Mouse (Mus musculus) layer of hippocampus, postnatal 36 days (tissue): Measurements from ENCODE around the gene Kcnk10. TPM values are rescaled to one million over a fixed set of nuclear protein-coding genes. Genes with fewer than 3 reads are reported as not detected.

Experiments
- DNase-seq, 2 experiments: peaks; one replicate each; pipeline ENCODE4 v3.0.0; 2022
- total RNA-seq, 2 experiments: library from RNA; stranded (reverse); gene quantifications; 2 replicates each; pipeline ENCODE4 v1.2.3; 2021

Kcnk10 gene
- total RNA-seq, 2 experiments from 2014 or later = 17.5 to 18.2 TPM

DNA sequence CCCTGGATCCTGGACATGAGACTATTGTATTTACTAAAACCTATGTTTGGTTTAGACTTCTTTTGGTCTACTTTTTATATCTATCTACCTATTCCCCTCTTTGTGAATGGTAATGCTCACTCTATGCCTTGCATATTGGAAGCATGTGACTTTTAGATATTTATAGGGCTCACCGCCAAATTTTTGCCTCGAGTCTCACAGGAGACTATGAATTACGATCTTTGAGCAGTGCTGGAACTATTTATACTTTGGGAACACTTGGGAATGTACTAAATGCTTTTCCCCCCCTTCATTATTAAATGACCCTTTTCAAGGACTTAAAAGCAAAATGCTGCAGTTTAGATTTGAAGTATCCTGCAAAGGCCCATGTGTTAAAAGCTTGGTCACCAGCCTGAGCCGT is 181.5 kb downstream of the Kcnk10 start:
- no peak for DNase-seq

DNA sequence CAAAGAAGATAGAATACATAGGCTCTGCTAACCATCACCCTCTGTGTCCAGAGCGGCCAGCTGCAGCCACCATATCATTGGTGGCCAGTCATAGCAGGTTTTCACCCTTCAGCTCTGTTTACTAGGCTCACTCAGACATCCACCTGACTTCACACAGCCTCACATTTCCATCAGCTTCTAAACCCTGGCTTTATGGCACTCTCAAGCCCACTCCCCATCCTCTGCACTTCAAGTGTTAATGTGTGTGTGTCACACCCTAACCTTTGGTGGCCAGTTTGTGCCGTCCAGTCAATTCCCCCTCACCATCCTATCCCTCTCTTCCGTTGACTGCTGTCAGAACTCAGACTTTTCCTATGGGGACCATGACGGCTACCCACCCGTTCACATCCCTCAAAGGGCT is 184.0 kb downstream of the Kcnk10 start:
- no peak for DNase-seq

DNA sequence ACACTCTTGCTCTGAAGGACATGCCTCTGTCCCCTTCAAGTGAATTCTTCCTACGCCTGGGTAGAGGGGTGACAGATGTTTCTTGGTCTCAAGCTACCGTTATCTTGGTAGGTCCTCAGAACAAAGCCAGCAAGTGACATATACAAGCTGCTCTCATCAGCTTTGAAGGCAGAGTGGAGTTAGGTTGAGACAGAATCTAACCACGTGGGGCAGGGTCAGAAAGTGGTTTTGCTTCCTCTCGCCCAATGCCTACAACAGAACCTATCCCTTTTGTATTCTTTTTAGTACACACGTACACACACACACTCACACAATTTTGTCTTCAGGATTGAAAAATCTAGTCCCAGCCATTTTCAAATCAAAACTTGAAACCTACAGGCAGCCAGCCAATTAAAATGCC is 186.8 kb downstream of the Kcnk10 start:
- DNase-seq = no peak

DNA sequence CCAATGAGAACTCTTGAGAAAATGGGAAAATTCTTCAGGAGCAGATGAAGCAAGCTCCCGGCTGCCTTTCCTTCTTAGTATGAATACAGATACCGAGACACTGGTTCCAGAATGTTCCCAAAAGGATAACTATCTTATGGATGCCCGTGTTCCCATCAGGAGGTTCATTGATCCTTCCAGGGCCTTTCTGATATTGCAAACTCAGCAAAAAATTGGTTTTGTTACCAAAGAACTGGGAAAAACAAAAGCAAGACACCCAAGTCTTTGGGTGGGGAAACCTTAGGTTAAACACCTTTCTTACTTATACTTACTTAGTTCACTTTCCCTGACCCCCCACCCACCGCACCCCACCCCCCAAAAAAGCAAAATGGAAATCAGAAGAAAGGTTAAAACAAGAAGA is 188.5 kb downstream of the Kcnk10 start:
- DNase-seq = no peak

Other genes with a start within 250 kb of the Kcnk10 start
- gene Spata7, start 49.8 kb upstream of the Kcnk10 start, total RNA-seq = 10 to 100 TPM; 25.3 to 27.7 TPM
- 1 to 10 TPM; 5.2 to 9.6 TPM for gene Ptpn21, start 159.1 kb upstream of the Kcnk10 start, total RNA-seq
- 10 to 100 TPM; 95.1 to 97.3 TPM for gene Zc3h14, start 168.7 kb upstream of the Kcnk10 start, total RNA-seq